ENCODE assay signal across 11 mouse cellular contexts in genomic region chr9:60510876-60511275, GRCm38 (mm10). TPM values are rescaled to one million over a fixed set of nuclear protein-coding genes. Genes with fewer than 3 reads are reported as not detected.
DNase-seq lines count a peak whose midpoint lies in the region; ATAC-seq and TF ChIP-seq lines count a peak whose summit lies in the region.
"Had no signal": no experiment of that assay in that cellular context is flagged by ENCODE, and none has a peak within 500 bp of the region (broad histone marks: within the 10 kb centered on the region; RNA-seq: fewer than 3 reads in every experiment).

No protein-coding gene starts in this region.

- no peak overlapping the region for H3K4me3 ChIP-seq in kidney, adult 2 months (ENCODE audit: insufficient read depth, low read depth, low read length)
- H3K4me3 ChIP-seq in embryonic facial prominence, embryonic 15.5 days (replicated peaks), result no peak overlapping the region
- no peak overlapping the region for H3K4me3 ChIP-seq in forebrain, embryonic 11.5 days (ENCODE audit: low read depth, low read length)
- no peak overlapping the region for H3K4me3 ChIP-seq in cerebellum, adult 2 months (replicated peaks; ENCODE audit: insufficient read depth, low read depth, low read length)

- peak; percentile 72 for ATAC-seq in embryonic facial prominence, embryonic 15.5 days (ENCODE audit: insufficient number of reproducible peaks, low FRiP score, low TSS enrichment, low read depth)
- ATAC-seq in forebrain, embryonic 11.5 days (replicated peaks; ENCODE audit: low FRiP score), result no peak
- ATAC-seq: hindbrain, postnatal 0 days; Patski had no signal

- no peak overlapping the region for H3K27ac ChIP-seq in kidney, adult 2 months (ENCODE audit: insufficient read depth, low read depth, low read length)
- H3K27ac ChIP-seq in embryonic facial prominence, embryonic 15.5 days (replicated peaks), result peak overlapping the region; percentile 55
- no peak overlapping the region for H3K27ac ChIP-seq in forebrain, embryonic 11.5 days (ENCODE audit: low read depth, low read length)
- no peak overlapping the region for H3K27ac ChIP-seq in cerebellum, adult 2 months (ENCODE audit: insufficient read depth, low read length)
- H3K27ac ChIP-seq: hindbrain, postnatal 0 days had no signal

- peak; percentile 19 for DNase-seq in kidney, adult 2 months
- DNase-seq in kidney, adult 9 months, result no peak
- DNase-seq in heart, postnatal 10 days, result peak; percentile 54 to 63
- DNase-seq in kidney, postnatal 36 days, result peak; percentile 23 to 35
- no peak for DNase-seq in cerebellum, postnatal 14 days
- DNase-seq in forebrain, embryonic 11.5 days (ENCODE audit: low spot score), result no peak
- no peak for DNase-seq in cerebellum, adult 2 months
- DNase-seq: right cerebral cortex, adult 18-20 months had no signal

- 0 out of 2 replicates have a peak overlapping the region, but pooled peaks have one; percentile 13 for H3K4me2 ChIP-seq in embryonic facial prominence, embryonic 15.5 days (replicated peaks)
- H3K4me2 ChIP-seq in forebrain, embryonic 11.5 days (ENCODE audit: low read depth, low read length, severe bottlenecking), result no peak overlapping the region

- WGBS in kidney, adult 2 months, result 67% methylated on average over 6 of the region's 6 CpGs
- WGBS in embryonic facial prominence, embryonic 15.5 days, result 38% methylated on average over 6 of the region's 6 CpGs
- WGBS in forebrain, embryonic 11.5 days, result 50% methylated on average over 6 of the region's 6 CpGs
- WGBS in cerebellum, adult 2 months, result 41% methylated on average over 6 of the region's 6 CpGs

- no peak overlapping the region for H3K9ac ChIP-seq in embryonic facial prominence, embryonic 15.5 days
- no peak overlapping the region for H3K9ac ChIP-seq in forebrain, embryonic 11.5 days (ENCODE audit: low read length)

- intact Hi-C loops in heart, postnatal 10 days (cut with DNase I), result no loop called here

- H3K36me3 ChIP-seq in kidney, adult 2 months (ENCODE audit: control insufficient read depth, insufficient read depth, low read length), result no peaks in the 10 kb centered on the region
- no peaks in the 10 kb centered on the region for H3K36me3 ChIP-seq in embryonic facial prominence, embryonic 15.5 days
- no peaks in the 10 kb centered on the region for H3K36me3 ChIP-seq in forebrain, embryonic 11.5 days (ENCODE audit: control insufficient read depth, insufficient read depth, low read length)

- no peak for TF ChIP-seq POLR2A in kidney, adult 2 months (IDR thresholded peaks at IDR 0.05; ENCODE audit: low read depth, low read length)
- no peak for TF ChIP-seq POLR2A in cerebellum, adult 2 months (IDR thresholded peaks at IDR 0.05; ENCODE audit: borderline replicate concordance, insufficient read depth, low read length)

- H3K27me3 ChIP-seq in kidney, adult 2 months (replicated peaks; ENCODE audit: control insufficient read depth, insufficient read depth, low read length), result no peaks in the 10 kb centered on the region
- no peaks in the 10 kb centered on the region for H3K27me3 ChIP-seq in embryonic facial prominence, embryonic 15.5 days
- no peaks in the 10 kb centered on the region for H3K27me3 ChIP-seq in forebrain, embryonic 11.5 days (ENCODE audit: control insufficient read depth, insufficient read depth, low read length)
- H3K27me3 ChIP-seq in cerebellum, adult 2 months (ENCODE audit: control insufficient read depth, insufficient read depth, low read length), result no peaks in the 10 kb centered on the region
- H3K27me3 ChIP-seq: Patski had no signal

- no peak for TF ChIP-seq CTCF in kidney, adult 2 months (conservative IDR thresholded peaks at IDR 0.05; ENCODE audit: insufficient read depth, insufficient read length, low read depth, low read length)
- TF ChIP-seq CTCF in cerebellum, adult 2 months (IDR thresholded peaks at IDR 0.05; ENCODE audit: borderline replicate concordance, insufficient read depth, low read depth, low read length), result no peak

- H3K4me1 ChIP-seq in kidney, adult 2 months (ENCODE audit: control insufficient read depth, insufficient read depth, low read length), result no peaks in the 10 kb centered on the region
- H3K4me1 ChIP-seq in embryonic facial prominence, embryonic 15.5 days, result peaks cover 9% of the 10 kb centered on the region
- H3K4me1 ChIP-seq in forebrain, embryonic 11.5 days (replicated peaks; ENCODE audit: control insufficient read depth, insufficient read depth, low read length), result 0 out of 2 replicates have a peak, but pooled peaks cover 4% of the 10 kb centered on the region
- no peaks in the 10 kb centered on the region for H3K4me1 ChIP-seq in cerebellum, adult 2 months (ENCODE audit: control insufficient read depth, insufficient read depth, low read length)

- no peaks in the 10 kb centered on the region for H3K9me3 ChIP-seq in embryonic facial prominence, embryonic 15.5 days (replicated peaks)
- H3K9me3 ChIP-seq in forebrain, embryonic 11.5 days (ENCODE audit: control insufficient read depth, low read length), result no peaks in the 10 kb centered on the region

RNA-seq across cellular contexts. Expression of gene Thsd4, which starts 11.0 kb away (rescaled TPM):
- polyA plus RNA-seq in kidney, adult 2 months (2012; rRNA removed), result 5.9 and 7.1 TPM in 2 replicates
- polyA plus RNA-seq in embryonic facial prominence, embryonic 15.5 days (2015; fragmentation: Nextera tagmentation; extraction: Ambion mirVana), result 26.0 and 30.6 TPM in 2 replicates
- total RNA-seq in heart, postnatal 10 days (2021), result 10 to 100 TPM; 17.0 to 17.5 TPM
- 4.2 and 4.6 TPM in 2 replicates for polyA plus RNA-seq in forebrain, embryonic 11.5 days (2014; fragmentation: Nextera tagmentation; extraction: Ambion mirVana)
- 2.4 and 2.7 TPM in 2 replicates for polyA plus RNA-seq in cerebellum, adult 2 months (2012; rRNA removed)

Comparison
In these comparisons a context has a peak if more than half of its experiments do, and no peak if none do; other contexts are left out.
1. DNase-seq: peak in kidney, adult 2 months (single experiment), heart, postnatal 10 days (2 of 2) and kidney, postnatal 36 days (2 of 2); none in kidney, adult 9 months (single experiment), cerebellum, postnatal 14 days (0 of 2), forebrain, embryonic 11.5 days (single experiment) and cerebellum, adult 2 months (0 of 2).